Mouse (Mus musculus): Measurements from ENCODE around the gene Ssu72.
A peak's percentile ranks its signal among the peaks of the same experiment; 100 is the strongest.

Gene Ssu72

DNA sequence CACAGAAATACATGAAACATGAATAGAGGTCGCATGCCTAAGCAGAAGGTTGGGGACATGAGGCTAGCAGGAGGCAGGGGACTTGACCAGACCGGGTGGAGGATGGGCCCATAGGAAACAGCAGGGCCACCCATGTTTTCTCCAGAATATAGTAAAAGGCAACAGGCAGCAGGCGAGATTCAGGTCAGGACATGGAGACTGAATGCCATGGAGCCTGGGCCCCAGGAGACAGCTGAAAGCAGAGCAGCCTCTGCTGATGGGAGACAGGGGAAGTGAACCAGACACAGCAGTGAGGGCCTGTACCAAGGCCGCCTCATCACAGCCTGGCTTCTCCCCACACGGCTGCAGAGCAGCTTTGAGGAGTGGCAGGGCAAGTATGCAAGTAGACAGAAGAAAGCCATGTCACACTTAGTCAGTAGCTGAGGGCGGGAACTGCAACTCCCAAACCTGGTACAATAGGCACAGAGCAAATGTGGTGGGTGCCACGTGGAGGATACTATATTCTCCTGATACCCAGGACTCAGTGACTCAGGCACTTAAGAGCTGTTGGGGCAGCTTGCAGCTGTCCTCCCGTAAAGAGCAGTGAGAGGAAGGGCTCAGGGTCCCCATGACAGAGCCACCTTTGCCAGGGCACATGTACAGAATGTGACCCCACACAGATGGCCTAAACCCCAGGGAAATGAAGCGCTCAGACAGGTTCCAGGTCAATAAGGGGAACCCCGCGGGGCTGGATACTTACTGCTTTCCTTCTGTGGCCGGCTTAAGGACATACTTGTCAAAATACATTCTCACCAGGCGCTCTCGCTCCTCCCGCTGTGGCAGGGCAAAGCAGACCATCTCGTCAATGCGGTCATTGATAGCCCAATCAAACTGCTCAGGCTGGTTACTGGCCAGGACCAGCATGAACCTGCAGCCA, 42.2 kb downstream of the Ssu72 start:
- no peak for DNase-seq (ENCODE audit: low read depth, low spot score)

- no peak for DNase-seq (ENCODE audit: low read depth, low spot score)
These were observed 52.4 kb downstream of the Ssu72 start for GRCm38 (mm10) chr4:155757011-155757410.

- peak; percentile 74 for DNase-seq (ENCODE audit: low read depth, low spot score)
These were observed 55.4 kb downstream of the Ssu72 start for GRCm38 (mm10) chr4:155759862-155760612.

DNA sequence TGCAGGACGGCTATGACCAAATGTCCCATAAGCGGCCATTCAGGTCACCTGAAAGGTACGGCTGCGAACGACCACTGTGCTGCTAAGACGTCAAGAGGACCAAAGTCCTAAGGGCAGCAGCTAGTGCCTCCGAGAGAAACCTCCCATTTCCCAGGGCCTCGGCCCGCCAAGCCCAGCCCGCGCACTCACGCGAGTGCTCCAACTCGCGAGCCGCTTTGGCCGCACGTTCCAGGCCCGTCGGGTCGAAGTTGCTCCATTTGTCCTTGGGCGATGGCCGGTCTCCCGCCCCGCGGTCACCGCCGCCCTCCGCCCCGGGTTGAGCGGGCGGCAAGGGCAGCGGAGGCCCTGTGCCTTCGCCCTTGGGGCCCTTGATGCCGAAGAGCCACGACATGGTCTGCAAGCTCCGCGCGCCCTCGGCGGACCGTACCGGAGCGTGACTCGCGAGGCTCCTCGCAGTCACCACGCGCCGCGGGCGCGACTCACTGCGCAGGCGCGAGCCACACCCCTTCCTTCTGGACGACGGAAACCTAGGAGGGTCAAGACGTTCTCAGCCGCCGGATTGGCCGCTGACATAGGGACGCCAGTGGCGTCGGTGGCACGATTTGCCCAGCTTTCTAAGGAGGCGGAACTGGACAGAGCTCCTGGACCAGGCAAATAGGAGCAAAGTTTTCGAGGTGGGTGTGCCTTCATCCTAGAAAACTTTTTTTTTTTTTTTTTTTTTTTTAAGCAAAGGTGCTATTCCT, 56.2 kb downstream of the Ssu72 start, which contains the start of gene Atad3a:
Gene Atad3a, minus strand, starts transcription at position 481 of the 743 bp plus-strand sequence.
- DNase-seq (ENCODE audit: low read depth, low spot score) = peak; percentile 96

DNA sequence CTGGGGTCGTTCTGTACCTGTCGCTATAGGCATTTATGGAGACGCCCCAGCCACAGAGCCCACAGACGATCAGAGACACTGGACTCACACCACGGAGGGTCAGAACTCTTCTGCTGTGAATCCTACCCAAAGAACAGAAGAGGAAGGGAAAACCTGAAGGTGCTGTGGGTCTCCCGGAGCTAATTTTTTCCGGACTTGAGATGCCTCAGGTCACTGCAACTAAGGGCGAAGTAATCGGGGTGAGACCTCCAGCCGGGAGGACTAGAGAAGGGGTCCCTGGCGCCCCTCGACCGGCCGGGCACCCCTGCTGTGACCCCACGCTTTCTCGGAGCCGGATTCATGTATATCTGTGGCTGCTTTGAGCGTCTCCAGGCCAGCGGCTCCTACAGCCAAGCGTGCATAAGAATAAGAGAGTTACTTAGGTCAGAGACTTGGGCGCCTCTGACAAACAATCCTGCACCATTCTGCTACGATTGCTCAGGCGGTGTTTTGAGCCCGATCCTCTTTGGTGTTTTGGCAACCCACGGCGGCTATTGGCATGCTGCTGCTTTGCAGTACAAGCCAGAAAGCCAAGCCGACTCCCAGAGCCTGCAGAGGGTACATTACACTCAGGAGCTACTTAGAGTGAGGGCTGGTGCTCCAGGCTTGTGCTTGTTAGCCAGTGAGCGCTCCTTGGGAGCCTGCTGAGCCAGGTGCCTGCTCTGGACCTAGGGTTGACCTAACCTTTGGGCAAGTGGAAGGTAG, 56.9 kb downstream of the Ssu72 start:
- DNase-seq (ENCODE audit: low read depth, low spot score) = peak; percentile 33

- no peak for DNase-seq (ENCODE audit: low read depth, low spot score)
These were observed 57.8 kb downstream of the Ssu72 start for GRCm38 (mm10) chr4:155762357-155762756.

DNA sequence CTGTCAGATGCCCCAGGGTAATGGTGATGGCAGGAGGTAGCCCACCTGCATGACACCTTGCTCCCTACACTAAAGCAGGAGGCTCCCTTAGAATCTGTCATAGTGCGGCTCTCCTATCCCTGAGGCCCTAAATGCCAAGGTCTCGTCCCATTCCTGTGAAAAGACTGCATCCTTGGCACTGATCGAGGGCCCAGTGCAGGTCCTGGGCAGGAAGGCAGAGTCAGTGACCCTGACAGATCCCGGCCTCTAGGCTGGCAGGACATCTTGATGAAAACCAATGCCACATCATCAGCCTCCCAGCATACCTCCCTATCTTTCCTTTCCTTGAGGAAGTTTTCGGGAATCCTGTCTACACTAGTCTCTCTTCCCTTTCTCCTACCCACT, 64.9 kb downstream of the Ssu72 start:
- no peak for DNase-seq (ENCODE audit: low read depth, low spot score)

DNA sequence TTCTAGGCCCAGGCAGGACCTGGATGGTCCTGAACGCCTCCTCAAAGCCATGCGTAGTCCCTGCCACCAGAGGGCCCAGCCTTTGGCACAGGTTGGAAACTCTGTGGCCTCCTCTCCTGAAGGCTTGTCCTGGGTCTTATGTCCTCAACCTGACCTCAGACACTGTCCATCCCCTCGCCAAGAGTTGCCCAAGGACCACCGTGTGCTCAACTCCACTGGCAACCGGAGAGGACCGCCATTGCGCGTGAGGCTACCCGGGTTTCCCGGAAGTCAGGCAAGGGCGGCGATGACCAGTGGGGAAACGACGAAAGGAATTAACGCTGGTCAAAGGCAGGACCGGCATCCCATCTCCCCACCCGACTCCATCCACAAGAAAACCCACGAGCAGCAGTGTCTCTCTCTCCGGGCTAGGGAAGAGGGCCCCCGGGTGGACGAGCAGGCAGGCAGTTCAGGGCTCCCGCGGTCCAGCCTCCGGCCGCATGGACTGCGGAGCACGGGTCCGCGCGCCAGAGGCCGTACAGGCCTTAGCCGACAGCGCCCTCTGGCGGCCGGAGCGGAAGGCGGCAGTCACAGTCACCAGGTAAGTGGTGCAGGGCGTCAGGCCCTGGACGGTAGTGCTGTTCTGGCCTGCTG, 65.4 kb downstream of the Ssu72 start:
- peak; percentile 88 for DNase-seq (ENCODE audit: low read depth, low spot score)

DNA sequence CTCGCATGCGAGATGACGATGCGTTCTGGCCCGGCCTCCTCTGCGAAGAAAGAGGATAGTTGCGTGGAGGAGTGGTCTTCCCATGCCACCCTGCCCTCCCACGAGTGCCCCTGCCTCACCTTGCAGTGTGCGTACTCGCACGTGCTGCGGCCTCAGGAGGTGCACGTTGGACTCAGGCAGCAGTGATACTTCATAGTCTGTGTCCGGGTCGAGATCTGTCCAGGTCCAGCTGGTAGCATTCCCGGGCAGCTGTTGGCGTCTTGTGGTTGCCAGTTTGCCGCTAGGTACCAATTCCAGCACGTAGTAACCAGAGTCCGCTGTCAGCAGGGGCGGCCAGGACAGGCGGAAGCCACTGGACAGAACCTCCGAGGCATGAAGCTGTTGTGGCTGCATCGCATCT, 66.0 kb downstream of the Ssu72 start:
- no peak for DNase-seq (ENCODE audit: low read depth, low spot score)

DNA sequence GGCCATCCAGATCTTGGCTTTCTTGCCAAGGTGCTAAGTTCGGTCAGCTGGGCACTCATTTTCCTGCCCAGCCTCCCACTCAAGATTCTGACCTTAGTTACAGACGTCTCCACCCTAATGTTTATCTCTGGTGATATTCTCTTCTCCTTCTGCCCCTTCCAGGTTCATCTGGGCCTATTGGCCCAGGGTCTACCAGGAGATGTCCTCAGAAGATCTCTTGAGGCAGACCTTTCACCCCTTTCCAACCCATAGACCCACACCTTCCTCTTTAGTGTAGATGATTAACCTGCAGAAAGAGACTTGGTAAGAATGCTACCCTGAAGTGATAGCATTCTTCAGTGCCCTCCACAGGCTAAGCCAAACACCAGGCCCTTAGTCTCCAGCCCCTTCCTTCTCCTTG, 67.1 kb downstream of the Ssu72 start:
- no peak for DNase-seq (ENCODE audit: low read depth, low spot score)

DNA sequence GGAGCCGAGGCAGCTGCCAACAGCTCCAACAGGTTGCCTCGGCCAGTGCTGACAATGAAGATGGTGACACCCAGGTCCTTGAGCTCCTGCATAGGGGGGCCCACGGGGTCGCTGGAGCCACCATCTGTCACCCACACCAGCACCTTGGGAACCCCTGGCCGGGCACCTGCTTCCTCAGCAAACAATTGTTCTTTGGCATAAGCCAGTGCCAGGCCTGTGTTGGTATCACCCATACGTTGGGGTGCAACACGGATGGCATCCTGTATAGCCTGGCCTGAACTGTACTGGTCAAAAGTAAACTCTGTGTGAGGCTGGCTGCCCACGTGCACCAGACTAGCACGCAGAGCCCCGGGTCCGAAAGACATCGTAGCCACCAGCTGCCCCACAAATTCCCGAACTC, 68.2 kb downstream of the Ssu72 start:
- DNase-seq (ENCODE audit: low read depth, low spot score) = no peak

GRCm38 (mm10) chr4:155773335-155774078, 68.9 kb downstream of the Ssu72 start:
- DNase-seq (ENCODE audit: low read depth, low spot score) = no peak

DNA sequence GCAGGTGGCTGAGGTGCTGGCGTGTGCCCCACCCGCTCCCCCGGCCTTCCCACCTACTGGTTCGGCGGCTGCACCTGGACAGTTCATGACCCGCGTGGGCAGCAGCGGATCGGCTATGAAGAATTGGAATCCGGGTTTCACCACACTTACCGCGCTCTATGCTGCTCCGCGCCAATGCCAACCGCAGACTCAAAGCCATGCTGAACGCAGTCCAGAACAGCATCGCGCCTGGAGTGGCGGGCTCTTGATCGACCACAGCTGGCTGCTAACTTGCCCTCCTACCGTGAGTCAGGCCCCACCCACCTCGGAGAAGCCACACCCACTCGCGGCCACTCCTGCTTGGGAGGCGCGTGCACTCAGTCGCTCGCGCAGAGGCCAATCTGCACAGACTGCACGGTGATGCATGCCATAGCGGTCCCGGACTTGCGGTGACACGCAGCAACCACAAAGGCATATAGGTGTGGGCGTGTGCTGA, 69.7 kb downstream of the Ssu72 start, which contains the start of gene Vwa1:
Gene Vwa1, minus strand, starts transcription at position 419 of the 475 bp plus-strand sequence.
- peak; percentile 85 for DNase-seq (ENCODE audit: low read depth, low spot score)

- DNase-seq (ENCODE audit: low read depth, low spot score) = no peak
These were observed 70.6 kb downstream of the Ssu72 start for GRCm38 (mm10) chr4:155774971-155775740.

DNA sequence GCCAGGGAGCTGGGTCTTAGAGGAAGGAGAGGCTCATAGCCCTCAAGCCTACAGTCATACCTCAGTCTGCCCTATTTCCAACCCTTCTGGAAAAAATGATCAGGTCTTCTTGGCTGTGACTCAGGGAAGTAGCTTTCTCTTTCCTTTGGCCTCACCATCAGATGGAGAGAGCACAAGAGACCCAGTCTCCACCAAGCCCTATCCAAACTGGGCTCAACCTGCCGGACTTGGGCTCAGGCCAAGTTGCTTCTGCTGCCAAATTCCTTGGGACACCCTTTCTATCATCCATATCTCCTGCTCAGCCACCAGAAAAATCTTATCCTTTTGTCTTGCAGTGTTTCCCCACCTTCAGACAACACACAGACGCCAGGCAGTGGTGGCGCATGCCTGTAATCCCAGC, 71.3 kb downstream of the Ssu72 start:
- no peak for DNase-seq (ENCODE audit: low read depth, low spot score)

- no peak for DNase-seq (ENCODE audit: low read depth, low spot score)
These were observed 72.2 kb downstream of the Ssu72 start for GRCm38 (mm10) chr4:155776704-155777335.

- DNase-seq (ENCODE audit: low read depth, low spot score) = no peak
These were observed 73.2 kb downstream of the Ssu72 start for GRCm38 (mm10) chr4:155777816-155778215.

- DNase-seq (ENCODE audit: low read depth, low spot score) = no peak
These were observed 74.9 kb downstream of the Ssu72 start for GRCm38 (mm10) chr4:155779498-155779897.

GRCm38 (mm10) chr4:155780895-155781294, 76.3 kb downstream of the Ssu72 start:
- DNase-seq (ENCODE audit: low read depth, low spot score) = no peak
